Mouse (Mus musculus) hindbrain, embryonic 13.5 days (tissue): ENCODE data around the gene Fam117b. TPM values are rescaled to one million over a fixed set of nuclear protein-coding genes. Genes with fewer than 3 reads are reported as not detected.

Experiments used
- ATAC-seq: fragments of 200-750 bp; cut with Nextera tagmentation; 2 replicates; pipeline ENCODE4 v1.8.0; 2017; ENCODE audit warnings: moderate TSS enrichment; ENCODE audit not compliant: low FRiP score
- H3K27ac ChIP-seq: fragments of 300-500 bp; sonication (generic); 2 replicates; pipeline ENCODE4 v1.5.1; 2015; ENCODE audit warnings: inconsistent platforms, mild to moderate bottlenecking, moderate library complexity
- H3K27me3 ChIP-seq: fragments of 300-500 bp; sonication (generic); 2 replicates; pipeline ENCODE4 v1.6.1; 2015; ENCODE audit warnings: mild to moderate bottlenecking, inconsistent platforms
- H3K36me3 ChIP-seq: fragments of 300-500 bp; sonication (generic); 2 replicates; pipeline ENCODE4 v1.6.1; 2015; ENCODE audit warnings: mild to moderate bottlenecking, inconsistent platforms
- H3K4me1 ChIP-seq: fragments of 300-500 bp; sonication (generic); replicated peaks from 2 replicates; pipeline ENCODE4 v1.6.1; 2015; ENCODE audit warnings: inconsistent platforms
- H3K4me2 ChIP-seq: fragments of 300-500 bp; sonication (generic); 2 replicates; pipeline ENCODE4 v1.6.1; 2015; ENCODE audit warnings: inconsistent platforms, mild to moderate bottlenecking, moderate library complexity
- H3K4me3 ChIP-seq: fragments of 300-500 bp; sonication (generic); 2 replicates; pipeline ENCODE4 v1.5.1; 2015; ENCODE audit warnings: mild to moderate bottlenecking, inconsistent platforms
- H3K9ac ChIP-seq: fragments of 300-500 bp; sonication (generic); 2 replicates; pipeline ENCODE4 v1.6.1; 2015; ENCODE audit warnings: mild to moderate bottlenecking, inconsistent platforms
- H3K9me3 ChIP-seq: fragments of 300-500 bp; sonication (generic); 2 replicates; pipeline ENCODE4 v1.6.1; 2016; ENCODE audit warnings: inconsistent platforms
- WGBS: fragments of 180-500 bp; shearing (Covaris S2); methylation state at CpG from one replicate; pipeline ENCODE4 v1.1.7; 2015; 5-methylcytosine and 5-hydroxymethylcytosine counted together
- polyA plus RNA-seq: library from polyadenylated mRNA; unstranded; fragments of >200 nt; fragmentation: Nextera tagmentation; extraction: Ambion mirVana; gene quantifications from 2 replicates; pipeline ENCODE4 v1.2.1, GENCODE M21; 2015

Gene Fam117b
- polyA plus RNA-seq, 1 experiment from 2014 or later = 28.9 TPM

DNA sequence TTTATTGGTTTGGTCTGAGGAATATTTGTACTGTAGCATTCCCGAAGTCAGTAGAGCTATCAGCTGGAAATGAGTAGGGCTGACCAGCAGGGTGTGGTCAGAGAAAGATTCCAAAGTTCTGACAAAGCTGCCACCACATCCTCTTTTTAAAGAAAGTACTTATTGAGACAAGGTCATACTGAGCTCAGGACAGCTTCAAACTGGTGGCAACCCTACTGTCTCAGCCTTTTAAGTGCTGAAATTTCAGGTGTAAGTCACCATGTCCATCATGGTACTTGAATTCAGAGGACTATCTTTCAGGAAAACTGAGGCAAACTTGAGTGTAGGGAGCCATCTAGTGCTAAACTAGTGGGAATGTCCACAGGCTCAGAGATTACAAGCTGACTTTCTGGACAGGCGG, 87.5 kb downstream of the Fam117b start:
- H3K4me2 ChIP-seq = no peak overlapping the region
- no peak overlapping the region for H3K9ac ChIP-seq
- H3K36me3 ChIP-seq = no peaks in the 10 kb centered on the region
- no peak overlapping the region for H3K4me3 ChIP-seq
- H3K4me1 ChIP-seq = no peaks in the 10 kb centered on the region
- 63% methylated on average over 2 of the region's 2 CpGs for WGBS
- ATAC-seq = no peak
- no peaks in the 10 kb centered on the region for H3K27me3 ChIP-seq
- no peak overlapping the region for H3K27ac ChIP-seq
- no peaks in the 10 kb centered on the region for H3K9me3 ChIP-seq

DNA sequence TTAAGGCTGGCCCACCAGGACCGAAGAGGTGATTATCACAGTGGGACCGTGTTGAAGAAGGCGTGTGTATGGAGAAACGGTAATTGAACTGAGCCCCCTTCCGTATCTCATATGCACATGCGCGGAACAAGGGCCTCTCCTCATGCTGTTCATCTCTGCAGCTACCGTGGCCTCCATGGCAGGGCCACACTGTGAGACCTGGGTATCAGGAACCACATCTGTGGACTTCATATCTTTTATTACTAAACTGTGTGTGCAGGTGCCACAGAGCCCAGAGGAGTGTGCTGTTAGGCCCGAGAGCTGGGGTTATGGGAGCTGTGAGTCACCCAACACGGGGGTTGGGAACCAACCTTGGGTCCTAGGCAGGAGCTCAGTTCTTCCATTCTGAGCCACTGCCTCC, 94.5 kb downstream of the Fam117b start:
- H3K4me1 ChIP-seq = no peaks in the 10 kb centered on the region
- no peaks in the 10 kb centered on the region for H3K27me3 ChIP-seq
- no peak overlapping the region for H3K4me3 ChIP-seq
- H3K9ac ChIP-seq = no peak overlapping the region
- no peak overlapping the region for H3K4me2 ChIP-seq
- no peaks in the 10 kb centered on the region for H3K9me3 ChIP-seq
- no peak overlapping the region for H3K27ac ChIP-seq
- ATAC-seq = no peak
- 90% methylated on average over 10 of the region's 10 CpGs for WGBS
- H3K36me3 ChIP-seq = no peaks in the 10 kb centered on the region; the same call in 1 of the 2 replicates

DNA sequence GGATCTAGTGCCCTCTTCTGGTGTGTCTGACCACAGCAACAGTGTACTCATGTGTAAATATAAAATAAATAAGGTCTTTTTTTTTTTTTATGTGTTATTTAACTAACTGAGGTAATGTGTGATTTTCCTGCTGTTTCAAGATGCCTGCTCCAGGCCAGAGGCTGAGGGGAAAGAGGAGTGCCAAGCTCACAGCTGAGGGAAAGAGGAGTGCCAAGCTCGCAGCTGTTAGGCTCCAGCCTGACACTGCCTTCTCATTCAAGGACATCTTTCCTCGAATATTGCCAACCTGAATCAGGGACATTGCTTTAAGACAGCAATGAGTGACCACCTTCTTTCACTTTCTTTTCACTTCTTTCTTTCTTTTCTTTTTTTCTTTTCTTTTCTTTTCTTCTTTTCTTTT, 95.9 kb downstream of the Fam117b start:
- Histone ChIP-seq H3K27ac (no peak overlapping the region), H3K9me3 (no peaks in the 10 kb centered on the region), H3K4me2 (no peak overlapping the region), H3K4me1 (no peaks in the 10 kb centered on the region), H3K27me3 (no peaks in the 10 kb centered on the region), H3K4me3 (no peak overlapping the region), H3K9ac (no peak overlapping the region), H3K36me3 (no peaks in the 10 kb centered on the region; the same call in 1 of the 2 replicates)
- ATAC-seq = no peak
- WGBS = 77% methylated on average over 2 of the region's 2 CpGs

DNA sequence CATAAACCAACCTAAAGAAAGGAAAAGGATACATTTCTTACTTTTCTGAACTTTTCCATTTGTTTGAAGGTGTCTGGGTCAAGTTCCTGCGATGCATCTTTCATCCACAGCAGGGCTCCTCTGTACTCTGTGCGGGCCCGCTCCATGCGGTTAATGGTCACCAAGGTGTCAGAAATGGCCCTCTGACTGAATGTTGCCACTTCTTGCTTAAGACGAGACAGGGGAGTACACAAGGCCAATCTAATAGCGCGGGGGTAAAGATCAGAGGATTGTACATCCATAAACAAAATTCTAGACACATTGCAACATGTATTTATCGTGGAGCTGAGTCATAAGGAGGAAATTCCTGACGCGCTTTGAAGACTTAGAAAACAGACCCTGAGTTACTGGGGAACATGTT, 101.0 kb downstream of the Fam117b start:
- Histone ChIP-seq H3K27me3 (no peaks in the 10 kb centered on the region), H3K9ac (no peak overlapping the region), H3K4me1 (no peaks in the 10 kb centered on the region), H3K36me3 (no peaks in the 10 kb centered on the region; the same call in 1 of the 2 replicates), H3K27ac (no peak overlapping the region), H3K4me2 (no peak overlapping the region), H3K4me3 (no peak overlapping the region), H3K9me3 (no peaks in the 10 kb centered on the region)
- ATAC-seq = no peak
- 89% methylated on average over 10 of the region's 10 CpGs for WGBS

DNA sequence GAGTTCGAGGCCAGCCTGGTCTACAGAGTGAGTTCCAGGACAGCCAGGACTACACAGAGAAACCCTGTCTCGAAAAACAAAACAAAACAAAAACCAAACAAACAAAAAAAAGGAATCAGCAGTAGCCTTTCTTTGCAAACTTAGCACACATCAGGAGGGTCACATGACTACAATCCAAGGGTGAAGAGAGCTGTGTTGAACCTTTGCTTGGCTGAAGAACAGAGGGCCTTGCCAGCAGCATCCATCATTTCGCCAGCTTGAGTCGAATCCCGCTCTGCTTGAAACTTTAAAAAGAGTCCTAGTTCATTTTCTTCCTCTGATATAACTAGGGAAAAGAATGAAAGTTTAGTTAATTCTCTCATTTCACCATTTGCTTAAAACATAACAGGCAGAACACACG, 102.7 kb downstream of the Fam117b start:
- Histone ChIP-seq H3K27me3 (no peaks in the 10 kb centered on the region), H3K4me2 (no peak overlapping the region), H3K9me3 (no peaks in the 10 kb centered on the region), H3K36me3 (no peaks in the 10 kb centered on the region), H3K9ac (no peak overlapping the region), H3K4me3 (no peak overlapping the region), H3K4me1 (no peaks in the 10 kb centered on the region), H3K27ac (no peak overlapping the region)
- 86% methylated on average over 6 of the region's 6 CpGs for WGBS
- ATAC-seq = no peak

DNA sequence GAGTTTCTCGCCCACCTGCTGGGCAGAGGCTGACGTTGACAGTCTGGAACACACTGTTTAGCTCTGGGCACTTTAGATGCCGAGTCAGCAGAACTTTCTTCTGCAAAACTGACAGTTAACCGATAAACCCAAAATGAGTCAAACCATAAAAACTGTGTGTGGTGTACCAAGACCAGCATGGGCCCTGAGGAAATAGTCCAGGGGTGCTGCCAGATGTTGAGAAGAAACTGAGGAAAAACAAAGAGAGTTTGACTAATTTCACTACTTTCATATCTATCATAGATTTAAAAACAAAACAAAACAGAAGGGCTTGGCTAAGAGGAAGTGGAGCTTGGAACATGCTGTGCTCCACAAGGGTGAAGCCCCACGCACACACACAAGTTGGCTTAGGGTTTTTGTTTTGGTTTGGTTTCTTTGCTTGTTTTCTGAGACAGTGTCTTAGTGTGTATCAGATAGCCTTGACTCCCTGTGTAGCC, 103.4 kb downstream of the Fam117b start:
- no peak for ATAC-seq
- H3K36me3 ChIP-seq = no peaks in the 10 kb centered on the region
- no peak overlapping the region for H3K27ac ChIP-seq
- no peak overlapping the region for H3K9ac ChIP-seq
- H3K4me3 ChIP-seq = no peak overlapping the region
- WGBS = 68% methylated on average over 5 of the region's 5 CpGs
- H3K4me2 ChIP-seq = no peak overlapping the region
- H3K9me3 ChIP-seq = no peaks in the 10 kb centered on the region
- H3K27me3 ChIP-seq = no peaks in the 10 kb centered on the region
- no peaks in the 10 kb centered on the region for H3K4me1 ChIP-seq

DNA sequence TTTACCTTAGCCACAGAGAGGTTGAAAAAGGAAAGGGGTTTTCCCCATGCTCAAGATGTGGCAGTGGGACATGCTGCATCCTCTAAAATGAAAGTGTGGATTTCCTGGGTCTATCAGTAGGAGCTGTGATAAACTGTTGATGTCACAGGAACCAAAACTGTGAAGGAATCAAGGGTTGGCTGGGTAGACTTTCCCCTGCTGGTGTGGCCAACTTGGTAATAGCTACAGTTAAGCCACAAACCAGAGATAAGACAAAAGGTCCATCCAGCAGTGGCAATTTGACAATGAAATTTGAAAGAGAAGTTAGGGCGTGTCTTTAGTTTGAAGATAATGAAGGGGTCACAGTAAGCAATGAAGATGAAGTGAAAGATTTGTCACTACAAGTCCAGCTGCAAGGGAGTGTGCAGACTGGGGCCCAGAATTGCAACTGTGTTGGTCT, 104.2 kb downstream of the Fam117b start:
- no peaks in the 10 kb centered on the region for H3K36me3 ChIP-seq
- no peak overlapping the region for H3K4me2 ChIP-seq
- no peak overlapping the region for H3K27ac ChIP-seq
- no peaks in the 10 kb centered on the region for H3K27me3 ChIP-seq
- H3K9me3 ChIP-seq = no peaks in the 10 kb centered on the region
- no peak overlapping the region for H3K4me3 ChIP-seq
- WGBS = 94% methylated on average over 1 of the region's 1 CpGs
- no peaks in the 10 kb centered on the region for H3K4me1 ChIP-seq
- no peak for ATAC-seq
- H3K9ac ChIP-seq = no peak overlapping the region

Other genes starting within 250 kb of the Fam117b start
- gene Sumo1, start 242.2 kb upstream of the Fam117b start, polyA plus RNA-seq = 410 and 416 TPM in 2 replicates
- gene Nop58, start 228.0 kb upstream of the Fam117b start, polyA plus RNA-seq = 168 and 175 TPM in 2 replicates
- gene Bmpr2, start 149.6 kb upstream of the Fam117b start, polyA plus RNA-seq = 11.7 and 12.1 TPM in 2 replicates
- 27.9 and 31.3 TPM in 2 replicates for gene Ica1l, start 130.2 kb downstream of the Fam117b start, polyA plus RNA-seq
- gene Carf, start 185.2 kb downstream of the Fam117b start, polyA plus RNA-seq = 7.6 and 8.9 TPM in 2 replicates
- 45.7 and 48.7 TPM in 2 replicates for gene Wdr12, start 185.6 kb downstream of the Fam117b start, polyA plus RNA-seq